ENCODE assay signal across 9 mouse cellular contexts in the genomic region with DNA sequence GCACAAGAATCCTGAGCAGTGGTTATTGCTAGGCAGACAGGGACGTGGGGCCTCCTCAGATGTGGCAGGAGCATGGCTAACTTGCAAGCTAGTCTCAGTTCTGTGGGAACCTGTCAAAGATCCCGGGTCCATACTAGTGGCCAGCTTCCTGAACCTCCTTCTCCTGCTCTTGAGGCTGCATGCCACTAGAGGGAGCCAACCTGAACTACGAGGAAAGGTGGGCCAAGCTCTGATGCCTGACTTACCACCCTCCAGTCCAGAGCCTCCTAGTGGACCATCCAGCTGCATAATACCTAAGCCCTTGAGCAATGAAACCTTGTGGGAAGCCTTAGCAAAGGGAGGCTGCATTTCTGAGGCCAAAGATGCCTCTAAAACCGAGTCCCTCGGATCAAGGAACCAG. TPM values are rescaled to one million over a fixed set of nuclear protein-coding genes. Genes with fewer than 3 reads are reported as not detected.
DNase-seq lines count a peak whose midpoint lies in the region; TF ChIP-seq lines count a peak whose summit lies in the region.
"Had no signal": no experiment of that assay in that cellular context is flagged by ENCODE, and none has a peak within 500 bp of the region (broad histone marks: within the 10 kb centered on the region; RNA-seq: fewer than 3 reads in every experiment).

No protein-coding gene starts in this region.

- no peak overlapping the region for H3K4me3 ChIP-seq in ES-Bruce4 (ENCODE audit: low read depth, low read length)
- no peak overlapping the region for H3K4me3 ChIP-seq in embryonic facial prominence, embryonic 10.5 days
- H3K4me3 ChIP-seq: heart, embryonic 15.5 days had no signal

- TF ChIP-seq EP300 in ES-Bruce4 (IDR thresholded peaks at IDR 0.05; ENCODE audit: insufficient read depth, low read depth, low read length): no peak

- intact Hi-C loops in heart, postnatal 14 days (cut with DNase I): loop anchor here (1.0 kb wide), 2 partner anchors 111 to 169 kb away; no protein-coding TSS in a partner anchor

- TF ChIP-seq CTCF in ES-Bruce4 (IDR thresholded peaks at IDR 0.05; ENCODE audit: low read depth, low read length): peak; percentile 91

- WGBS in embryonic facial prominence, embryonic 10.5 days: 27% methylated on average over 5 of the region's 5 CpGs

- no peaks in the 10 kb centered on the region for H3K4me1 ChIP-seq in ES-Bruce4 (ENCODE audit: control insufficient read depth, insufficient read depth, low read length)
- H3K4me1 ChIP-seq in embryonic facial prominence, embryonic 10.5 days: peaks cover 14% of the 10 kb centered on the region

- no peak overlapping the region for H3K27ac ChIP-seq in ES-Bruce4 (ENCODE audit: insufficient read depth, low read length)
- no peak overlapping the region for H3K27ac ChIP-seq in embryonic facial prominence, embryonic 10.5 days (replicated peaks)
- H3K27ac ChIP-seq: heart, embryonic 15.5 days had no signal

- H3K36me3 ChIP-seq in ES-Bruce4 (ENCODE audit: control insufficient read depth, insufficient read depth, low read length, poor library complexity, severe bottlenecking): no peaks in the 10 kb centered on the region
- peaks cover 65% of the 10 kb centered on the region for H3K36me3 ChIP-seq in embryonic facial prominence, embryonic 10.5 days (replicated peaks)

- no peaks in the 10 kb centered on the region for H3K27me3 ChIP-seq in ES-Bruce4 (ENCODE audit: control insufficient read depth, insufficient read depth, low read length, poor library complexity, severe bottlenecking)
- no peaks in the 10 kb centered on the region for H3K27me3 ChIP-seq in embryonic facial prominence, embryonic 10.5 days (replicated peaks; ENCODE audit: low read depth, poor library complexity, severe bottlenecking)
- H3K27me3 ChIP-seq: heart, embryonic 15.5 days had no signal

- DNase-seq in adrenal gland, postnatal 14 days: peak; percentile 83
- peak; percentile 76 for DNase-seq in embryonic facial prominence, embryonic 10.5 days (ENCODE audit: low spot score)
- peak; percentile 74 to 83 for DNase-seq in heart, postnatal 14 days
- peak; percentile 50 to 65 for DNase-seq in layer of hippocampus, adult 18-20 months (ENCODE audit: low spot score in 2 of 2)
- peak; percentile 88 for DNase-seq in lung, postnatal 36 days
- DNase-seq in right cerebral cortex, adult 18-20 months: peak; percentile 68
- peak; percentile 77 for DNase-seq in urinary bladder, postnatal 14 days (ENCODE audit: low spot score)

- no peak for TF ChIP-seq POLR2A in ES-Bruce4 (IDR thresholded peaks at IDR 0.05; ENCODE audit: insufficient read depth, low read length)

- no peaks in the 10 kb centered on the region for H3K9me3 ChIP-seq in ES-Bruce4 (replicated peaks; ENCODE audit: control insufficient read depth, insufficient read depth, low read length, poor library complexity, severe bottlenecking)
- H3K9me3 ChIP-seq in embryonic facial prominence, embryonic 10.5 days: no peaks in the 10 kb centered on the region
- H3K9me3 ChIP-seq: heart, embryonic 15.5 days had no signal

- H3K9ac ChIP-seq in ES-Bruce4 (ENCODE audit: low read depth, poor library complexity, severe bottlenecking): no peak overlapping the region
- H3K9ac ChIP-seq: heart, embryonic 15.5 days had no signal

RNA-seq across cellular contexts. Expression of gene Nsmce1, which starts 21.5 kb away (rescaled TPM):
- 33.7 and 39.8 TPM in 2 replicates for polyA plus RNA-seq in ES-Bruce4 (2011; ENCODE audit: insufficient read depth, insufficient read length, low read depth, missing spikeins)
- total RNA-seq in adrenal gland, postnatal 14 days (2021): 43.3 and 44.6 TPM in 2 replicates
- polyA plus RNA-seq in embryonic facial prominence, embryonic 10.5 days (2016; fragmentation: Nextera tagmentation; extraction: Ambion mirVana): 120 and 123 TPM in 2 replicates
- total RNA-seq in heart, postnatal 14 days (2021): 10 to 100 TPM; 28.7 to 36.2 TPM
- 10 to 100 TPM; 14.2 to 15.9 TPM for total RNA-seq in layer of hippocampus, adult 18-20 months (2021)

RNA-seq across cellular contexts. Expression of gene Kdm8, which starts 25.5 kb away (rescaled TPM):
- polyA plus RNA-seq in ES-Bruce4 (2011; ENCODE audit: insufficient read depth, insufficient read length, low read depth, missing spikeins): 4.4 and 6.3 TPM in 2 replicates
- total RNA-seq in adrenal gland, postnatal 14 days (2021): 4.0 and 4.5 TPM in 2 replicates
- 16.4 and 16.5 TPM in 2 replicates for polyA plus RNA-seq in embryonic facial prominence, embryonic 10.5 days (2016; fragmentation: Nextera tagmentation; extraction: Ambion mirVana)
- 1 to 10 TPM; 3.1 to 4.1 TPM for total RNA-seq in heart, postnatal 14 days (2021)
- total RNA-seq in layer of hippocampus, adult 18-20 months (2021): 1 to 10 TPM; 3.2 to 4.8 TPM
